Mouse (Mus musculus): ENCODE data around the gene Flot2. TPM values are rescaled to one million over a fixed set of nuclear protein-coding genes. Genes with fewer than 3 reads are reported as not detected.
"Not testable (repeated sequence)": the region's sequence is repeated elsewhere in the genome, so short reads cannot be mapped to it uniquely, and the experiment has no call there.

Flot2 gene
- polyA plus RNA-seq, 1 experiment from 2014 or later, result 64.6 TPM

- Histone ChIP-seq H3K4me1 (peaks cover 48% of the 10 kb centered on the region), H3K27ac (0 out of 2 replicates have a peak overlapping the region, but pooled peaks have one; percentile 53), H3K4me3 (peak overlapping the region; percentile 9; the same call in 1 of the 2 replicates), H3K9me3 (replicated peaks) (no peaks in the 10 kb centered on the region), H3K36me3 (peaks cover 38% of the 10 kb centered on the region), H3K27me3 (ENCODE audit: low read depth, poor library complexity, severe bottlenecking) (no peaks in the 10 kb centered on the region)
- WGBS, result 82% methylated on average over 10 of the region's 10 CpGs
- no peak for DNase-seq (ENCODE audit: low spot score)
Observed at GRCm38 (mm10) chr11:78036791-78037190, 940 bp upstream of the Flot2 start.

DNA sequence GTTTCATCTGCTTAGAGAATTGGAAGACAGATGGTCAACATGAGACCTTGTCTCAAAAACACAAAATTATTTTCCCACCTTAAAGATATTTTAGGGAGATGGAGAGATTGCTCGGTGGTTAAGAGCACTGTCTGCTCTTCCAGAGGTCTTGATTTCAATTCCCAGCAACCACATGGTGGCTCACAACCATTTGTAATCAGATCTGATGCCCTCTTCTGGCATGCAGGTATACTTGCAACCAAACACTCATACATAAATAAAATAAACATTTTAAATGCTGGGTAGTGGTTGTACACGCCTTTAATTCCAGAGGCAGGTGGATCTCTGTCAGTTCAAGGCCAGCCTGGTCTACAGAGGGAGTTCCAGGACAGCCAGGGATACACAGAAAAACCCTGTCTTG lies 3.1 kb downstream of the Flot2 start:
- H3K27ac ChIP-seq, result no peak overlapping the region
- no peak overlapping the region for H3K4me3 ChIP-seq
- WGBS, result 91% methylated on average over 2 of the region's 2 CpGs
- H3K27me3 ChIP-seq (ENCODE audit: low read depth, poor library complexity, severe bottlenecking), result no peaks in the 10 kb centered on the region
- peaks cover 44% of the 10 kb centered on the region for H3K36me3 ChIP-seq
- H3K9me3 ChIP-seq (replicated peaks), result no peaks in the 10 kb centered on the region
- no peak for DNase-seq (ENCODE audit: low spot score)
- H3K4me1 ChIP-seq, result peaks cover 27% of the 10 kb centered on the region

DNA sequence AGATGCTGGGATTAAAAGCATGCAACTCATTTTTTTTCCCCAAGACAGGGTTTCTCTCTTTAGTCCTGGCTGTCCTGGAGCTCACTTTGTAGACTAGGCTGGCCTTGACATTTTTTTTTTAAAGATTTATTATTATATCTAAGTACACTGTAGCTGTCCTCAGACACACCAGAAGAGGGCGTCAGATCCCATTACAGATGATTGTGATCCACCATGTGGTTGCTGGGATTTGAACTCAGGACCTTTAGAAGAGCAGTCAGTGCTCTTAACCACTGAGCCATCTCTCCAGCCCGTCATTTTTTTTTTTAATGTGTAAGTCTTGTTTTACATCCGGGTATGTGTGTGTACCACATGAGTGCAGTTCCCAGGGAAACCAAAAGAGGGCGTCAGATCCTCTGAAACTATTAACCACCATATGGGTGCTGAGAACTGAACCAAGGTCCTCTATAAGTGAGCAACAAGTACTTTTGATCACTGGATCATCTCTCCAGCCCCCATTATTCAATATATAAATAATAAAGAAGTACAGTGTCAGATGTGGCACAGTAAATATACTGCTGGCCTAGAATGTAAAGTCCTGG lies 4.6 kb downstream of the Flot2 start:
- H3K36me3 ChIP-seq, result peaks cover 45% of the 10 kb centered on the region
- peaks cover 19% of the 10 kb centered on the region for H3K4me1 ChIP-seq
- H3K27ac ChIP-seq; H3K27me3 ChIP-seq (ENCODE audit: low read depth, poor library complexity, severe bottlenecking); DNase-seq (ENCODE audit: low spot score); H3K9me3 ChIP-seq (replicated peaks); H3K4me3 ChIP-seq: not testable (repeated sequence)
- 91% methylated on average over 4 of the region's 4 CpGs for WGBS

- Histone ChIP-seq H3K4me1 (no peaks in the 10 kb centered on the region), H3K9me3 (replicated peaks) (no peaks in the 10 kb centered on the region), H3K4me3 (no peak overlapping the region), H3K36me3 (peaks cover 53% of the 10 kb centered on the region), H3K27ac (no peak overlapping the region), H3K27me3 (ENCODE audit: low read depth, poor library complexity, severe bottlenecking) (no peaks in the 10 kb centered on the region)
- no peak for DNase-seq (ENCODE audit: low spot score)
- WGBS, result 90% methylated on average over 5 of the region's 5 CpGs
Observed at GRCm38 (mm10) chr11:78044758-78045251, 7.1 kb downstream of the Flot2 start.

DNA sequence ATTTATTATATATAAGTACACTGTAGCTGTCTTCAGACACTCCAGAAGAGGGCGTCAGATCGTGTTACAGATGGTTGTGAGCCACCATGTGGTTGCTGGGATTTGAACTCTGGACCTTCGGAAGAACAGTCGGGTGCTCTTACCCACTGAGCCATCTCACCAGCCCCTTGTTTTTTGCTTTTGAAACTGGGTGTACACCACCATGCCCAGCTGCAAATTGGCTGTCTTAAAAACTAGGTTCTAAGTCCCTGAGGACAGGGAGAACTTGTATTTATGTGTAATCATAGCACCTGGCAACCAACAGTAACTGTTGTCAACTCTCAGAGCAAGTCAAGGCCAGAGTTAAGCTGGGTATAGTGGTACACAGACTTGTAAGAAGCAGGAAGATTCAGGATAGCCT lies 10.9 kb downstream of the Flot2 start:
- WGBS, result 82% methylated on average over 4 of the region's 4 CpGs
- not testable (repeated sequence) for H3K4me3 ChIP-seq; H3K4me1 ChIP-seq; H3K27ac ChIP-seq; H3K27me3 ChIP-seq (ENCODE audit: low read depth, poor library complexity, severe bottlenecking); DNase-seq (ENCODE audit: low spot score); H3K9me3 ChIP-seq (replicated peaks)
- H3K36me3 ChIP-seq, result peaks cover 49% of the 10 kb centered on the region

- H3K36me3 ChIP-seq, result peaks cover 81% of the 10 kb centered on the region
- no peaks in the 10 kb centered on the region for H3K27me3 ChIP-seq (ENCODE audit: low read depth, poor library complexity, severe bottlenecking)
- no peaks in the 10 kb centered on the region for H3K9me3 ChIP-seq (replicated peaks)
- H3K27ac ChIP-seq, result no peak overlapping the region
- H3K4me1 ChIP-seq, result no peaks in the 10 kb centered on the region
- WGBS, result 93% methylated on average over 8 of the region's 8 CpGs
- H3K4me3 ChIP-seq, result no peak overlapping the region
- no peak for DNase-seq (ENCODE audit: low spot score)
Observed at GRCm38 (mm10) chr11:78053078-78053477, 15.3 kb downstream of the Flot2 start.

DNA sequence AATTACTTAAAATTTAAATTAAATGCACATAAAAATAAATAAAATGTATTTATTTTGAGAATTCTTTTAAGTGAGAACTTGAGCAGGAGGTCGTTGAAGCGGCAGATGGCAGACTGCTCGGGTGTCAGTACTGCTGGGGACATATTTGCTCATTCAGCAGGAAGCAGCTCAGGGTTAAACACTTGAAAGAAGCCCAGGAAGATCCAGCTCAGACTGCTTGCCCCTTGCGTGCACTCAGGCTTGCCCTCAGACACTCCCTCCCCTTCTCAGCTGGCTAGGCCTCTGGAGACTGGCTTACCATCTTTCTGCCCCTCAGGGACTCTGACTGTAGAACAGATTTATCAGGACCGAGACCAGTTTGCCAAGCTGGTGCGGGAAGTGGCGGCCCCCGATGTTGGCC lies 19.2 kb downstream of the Flot2 start:
- H3K27ac ChIP-seq, result no peak overlapping the region
- no peaks in the 10 kb centered on the region; the same call in 1 of the 2 replicates for H3K4me1 ChIP-seq
- H3K36me3 ChIP-seq, result peaks cover 76% of the 10 kb centered on the region
- DNase-seq (ENCODE audit: low spot score), result no peak
- WGBS, result 92% methylated on average over 8 of the region's 8 CpGs
- no peaks in the 10 kb centered on the region for H3K9me3 ChIP-seq (replicated peaks)
- H3K27me3 ChIP-seq (ENCODE audit: low read depth, poor library complexity, severe bottlenecking), result no peaks in the 10 kb centered on the region
- no peak overlapping the region for H3K4me3 ChIP-seq

- H3K9me3 ChIP-seq (replicated peaks), result no peaks in the 10 kb centered on the region
- WGBS, result 62% methylated on average over 9 of the region's 9 CpGs
- DNase-seq (ENCODE audit: low spot score), result peak; percentile 43
- H3K4me1 ChIP-seq, result no peaks in the 10 kb centered on the region; the same call in 1 of the 2 replicates
- H3K36me3 ChIP-seq, result peaks cover 51% of the 10 kb centered on the region
- H3K4me3 ChIP-seq, result no peak overlapping the region
- no peak overlapping the region for H3K27ac ChIP-seq
- H3K27me3 ChIP-seq (ENCODE audit: low read depth, poor library complexity, severe bottlenecking), result no peaks in the 10 kb centered on the region
Observed at GRCm38 (mm10) chr11:78059833-78060757, 22.4 kb downstream of the Flot2 start.

DNA sequence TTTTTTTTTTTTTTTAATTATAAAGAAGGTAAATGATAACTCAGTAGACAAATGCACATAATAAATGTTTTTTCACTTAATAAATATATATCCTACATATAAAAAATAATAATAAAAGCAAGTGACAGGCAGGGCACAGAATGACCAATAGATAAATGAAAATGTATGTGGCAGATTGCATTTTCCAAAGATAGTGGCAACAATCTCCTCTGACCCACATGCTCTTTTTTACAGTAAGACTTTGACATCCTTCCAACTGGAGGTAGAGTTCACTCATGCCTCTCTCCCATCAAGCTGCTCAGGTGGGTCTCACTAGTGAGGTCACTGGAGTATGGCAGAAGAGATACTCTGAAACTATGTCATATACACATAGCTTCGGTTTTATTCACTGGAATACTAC lies 24.8 kb downstream of the Flot2 start:
- 83% methylated on average over 1 of the region's 1 CpGs for WGBS
- H3K27ac ChIP-seq, result no peak overlapping the region
- DNase-seq (ENCODE audit: low spot score), result no peak

GRCm38 (mm10) chr11:78065906-78066305 lies 28.2 kb downstream of the Flot2 start:
- WGBS, result 58% methylated on average over 2 of the region's 2 CpGs
- no peak overlapping the region for H3K27ac ChIP-seq

More for the DNA sequence above, 24.8 kb downstream of the Flot2 start:
- no peaks in the 10 kb centered on the region for H3K9me3 ChIP-seq (replicated peaks)
- H3K4me3 ChIP-seq, result no peak overlapping the region
- no peaks in the 10 kb centered on the region for H3K27me3 ChIP-seq (ENCODE audit: low read depth, poor library complexity, severe bottlenecking)
- peaks cover 26% of the 10 kb centered on the region for H3K36me3 ChIP-seq
- no peaks in the 10 kb centered on the region; the same call in 1 of the 2 replicates for H3K4me1 ChIP-seq

GRCm38 (mm10) chr11:78066641-78067040 lies 28.9 kb downstream of the Flot2 start:
- no peaks in the 10 kb centered on the region for H3K9me3 ChIP-seq (replicated peaks)
- H3K4me3 ChIP-seq, result no peak overlapping the region
- H3K27ac ChIP-seq, result no peak overlapping the region
- no peaks in the 10 kb centered on the region; the same call in 1 of the 2 replicates for H3K4me1 ChIP-seq
- WGBS, result 78% methylated on average over 2 of the region's 2 CpGs
- H3K36me3 ChIP-seq, result peaks cover 12% of the 10 kb centered on the region
- H3K27me3 ChIP-seq (ENCODE audit: low read depth, poor library complexity, severe bottlenecking), result no peaks in the 10 kb centered on the region
- no peak for DNase-seq (ENCODE audit: low spot score)

More at GRCm38 (mm10) chr11:78065906-78066305, 28.2 kb downstream of the Flot2 start:
- Histone ChIP-seq H3K27me3 (ENCODE audit: low read depth, poor library complexity, severe bottlenecking) (no peaks in the 10 kb centered on the region), H3K4me3 (no peak overlapping the region), H3K4me1 (no peaks in the 10 kb centered on the region; the same call in 1 of the 2 replicates), H3K36me3 (peaks cover 6% of the 10 kb centered on the region; the same call in 1 of the 2 replicates), H3K9me3 (replicated peaks) (no peaks in the 10 kb centered on the region)
- no peak for DNase-seq (ENCODE audit: low spot score)

DNA sequence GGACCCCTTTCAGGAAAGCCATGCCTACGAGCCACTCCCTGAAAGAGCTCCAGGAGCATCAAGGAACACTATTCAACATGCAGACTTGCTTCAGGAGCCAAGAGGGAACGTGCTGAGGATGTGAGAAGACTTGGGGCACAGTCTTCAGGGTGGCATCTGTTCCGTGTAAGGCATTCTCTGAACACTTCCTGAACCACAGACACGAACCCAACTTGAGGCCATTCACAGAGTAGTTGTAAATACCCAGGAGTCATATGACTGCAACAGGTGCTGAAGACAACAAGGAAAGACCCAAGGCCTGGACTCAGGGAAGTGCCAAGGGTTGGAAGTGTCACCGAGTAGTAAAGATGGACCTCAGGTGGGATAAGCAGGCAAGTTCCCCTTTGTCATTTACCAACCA lies 29.8 kb downstream of the Flot2 start:
- Histone ChIP-seq H3K9me3 (replicated peaks) (no peaks in the 10 kb centered on the region), H3K27me3 (ENCODE audit: low read depth, poor library complexity, severe bottlenecking) (no peaks in the 10 kb centered on the region), H3K27ac (no peak overlapping the region), H3K36me3 (peaks cover 21% of the 10 kb centered on the region), H3K4me3 (no peak overlapping the region), H3K4me1 (no peaks in the 10 kb centered on the region)
- no peak for DNase-seq (ENCODE audit: low spot score)
- WGBS, result 78% methylated on average over 5 of the region's 5 CpGs

DNA sequence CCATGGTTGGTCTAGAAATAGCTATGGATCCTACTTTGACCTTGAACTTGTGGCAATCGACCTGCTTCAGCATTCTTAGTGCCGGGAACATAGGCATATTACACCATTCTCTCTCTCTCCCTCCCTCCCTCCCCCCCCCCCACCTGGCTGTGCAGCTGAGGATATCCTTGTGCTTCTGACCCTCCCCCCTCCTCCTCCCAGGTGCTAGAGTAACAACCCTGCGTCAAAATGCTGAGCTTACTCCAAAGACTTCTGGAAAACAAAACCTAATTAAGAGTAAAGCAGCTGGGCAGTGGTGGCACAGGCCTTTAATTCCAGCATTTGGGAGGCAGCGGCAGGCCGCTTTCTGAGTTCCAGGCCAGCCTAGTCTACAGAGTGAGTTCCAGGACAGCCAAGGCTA lies 31.4 kb downstream of the Flot2 start:
- peaks cover 36% of the 10 kb centered on the region for H3K36me3 ChIP-seq
- no peaks in the 10 kb centered on the region for H3K9me3 ChIP-seq (replicated peaks)
- DNase-seq (ENCODE audit: low spot score), result no peak
- H3K27ac ChIP-seq, result peak overlapping the region; percentile 16; the same call in 1 of the 2 replicates
- no peak overlapping the region for H3K4me3 ChIP-seq
- no peaks in the 10 kb centered on the region for H3K27me3 ChIP-seq (ENCODE audit: low read depth, poor library complexity, severe bottlenecking)
- 81% methylated on average over 5 of the region's 5 CpGs for WGBS
- H3K4me1 ChIP-seq, result no peaks in the 10 kb centered on the region

Data from limb, embryonic 10.5 days (tissue).